Mouse (Mus musculus) limb, embryonic 14.5 days (tissue): ENCODE measurements at regions not wholly inside any gene's neighbourhood (a gene's known extent, or its start where the extent isn't known, plus 50 kb on each side); places are given as distances from the start of the nearest gene placed in this dataset.

Experiments
- ATAC-seq: fragments of 200-750 bp; cut with Nextera tagmentation; 2 replicates; pipeline ENCODE4 v1.8.0; 2017; ENCODE audit warnings: low read depth, moderate number of reproducible peaks, moderate TSS enrichment; ENCODE audit not compliant: low FRiP score
- DNase-seq: peaks from one replicate; pipeline ENCODE4 v3.0.0-alpha.2; 2015; ENCODE audit warnings: low spot score
- H3K27ac ChIP-seq: fragments of 300-500 bp; sonication (generic); replicated peaks from 2 replicates; pipeline ENCODE4 v1.5.1; 2014; ENCODE audit warnings: low read depth, mild to moderate bottlenecking, low read length, moderate library complexity, mixed read lengths
- H3K27me3 ChIP-seq: fragments of 300-500 bp; sonication (generic); 2 replicates; pipeline ENCODE4 v1.6.1; 2014; ENCODE audit warnings: low read length, mixed read lengths; ENCODE audit not compliant: control insufficient read depth, insufficient read depth
- H3K36me3 ChIP-seq: fragments of 300-500 bp; sonication (generic); 2 replicates; pipeline ENCODE4 v1.6.1; 2014; ENCODE audit warnings: mild to moderate bottlenecking, low read length, moderate library complexity, mixed read lengths; ENCODE audit not compliant: control insufficient read depth, insufficient read depth
- H3K4me1 ChIP-seq: fragments of 300-500 bp; sonication (generic); 2 replicates; pipeline ENCODE4 v1.6.1; 2014; ENCODE audit warnings: antibody characterized with exemption, low read length, mixed read lengths; ENCODE audit not compliant: control insufficient read depth, insufficient read depth
- H3K4me2 ChIP-seq: fragments of 300-500 bp; sonication (generic); replicated peaks from 2 replicates; pipeline ENCODE4 v1.6.1; 2014; ENCODE audit warnings: low read depth, mild to moderate bottlenecking, low read length, moderate library complexity; ENCODE audit not compliant: severe bottlenecking
- H3K4me3 ChIP-seq: fragments of 300-500 bp; sonication (generic); replicated peaks from 2 replicates; pipeline ENCODE4 v1.5.1; 2014; ENCODE audit warnings: low read length
- H3K9ac ChIP-seq: fragments of 300-500 bp; sonication (generic); 2 replicates; pipeline ENCODE4 v1.6.1; 2014; ENCODE audit warnings: mild to moderate bottlenecking, low read depth, low read length, moderate library complexity; ENCODE audit not compliant: severe bottlenecking
- H3K9me3 ChIP-seq: fragments of 300-500 bp; sonication (generic); 2 replicates; pipeline ENCODE4 v1.6.1; 2016; ENCODE audit warnings: low read length; ENCODE audit not compliant: control insufficient read depth
- POLR2A ChIP-seq: fragments of 200-500 bp; IDR thresholded peaks from 2 replicates; pipeline ENCODE4 v1.8.0; 2012; ENCODE audit warnings: inconsistent platforms, mild to moderate bottlenecking, moderate library complexity, borderline replicate concordance; ENCODE audit not compliant: insufficient read depth, insufficient read length; ENCODE audit errors: extremely low read depth
- WGBS: fragments of 180-500 bp; shearing (Covaris S2); extraction: QIAGEN DNeasy Blood & Tissue Kit; methylation state at CpG from one replicate; pipeline ENCODE4 v1.1.7; 2014; 5-methylcytosine and 5-hydroxymethylcytosine counted together

DNA sequence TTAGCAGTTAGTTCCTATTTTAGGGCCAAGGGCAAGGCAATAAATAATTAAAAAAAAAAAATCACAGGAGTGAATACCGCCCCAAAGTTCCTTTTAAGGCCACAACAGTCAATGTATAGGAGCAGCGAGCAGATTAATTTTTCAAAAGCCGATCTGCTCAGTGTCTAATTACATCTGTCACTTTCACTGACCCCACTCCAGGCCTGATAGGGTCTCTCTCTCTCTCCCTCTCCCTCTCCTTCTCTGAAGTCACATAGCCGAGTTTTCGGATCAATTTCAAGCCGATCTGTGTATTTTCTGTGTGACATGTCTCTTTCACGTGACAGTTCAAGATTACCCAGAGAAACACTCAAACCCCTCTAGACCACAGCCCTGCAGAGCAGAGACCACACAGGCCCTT, 171.8 kb upstream of the Hmga2 start:
- DNase-seq (no peak), ATAC-seq (no peak)
- H3K9ac ChIP-seq: no peak overlapping the region
- no peak overlapping the region for H3K4me3 ChIP-seq
- no peaks in the 10 kb centered on the region for H3K36me3 ChIP-seq
- H3K27me3 ChIP-seq: no peaks in the 10 kb centered on the region
- H3K9me3 ChIP-seq: no peaks in the 10 kb centered on the region
- no peak overlapping the region for H3K4me2 ChIP-seq
- WGBS: 43% methylated on average over 7 of the region's 7 CpGs
- no peak overlapping the region for H3K27ac ChIP-seq
- peaks cover 26% of the 10 kb centered on the region for H3K4me1 ChIP-seq
- no peak for TF ChIP-seq POLR2A

GRCm38 (mm10) chr10:120647323-120647722, 171.1 kb upstream of the Hmga2 start:
- Histone ChIP-seq H3K4me2 (peak overlapping the region; percentile 26), H3K27me3 (no peaks in the 10 kb centered on the region), H3K4me3 (no peak overlapping the region), H3K27ac (no peak overlapping the region), H3K9me3 (no peaks in the 10 kb centered on the region), H3K9ac (no peak overlapping the region), H3K36me3 (no peaks in the 10 kb centered on the region), H3K4me1 (peaks cover 26% of the 10 kb centered on the region)
- ATAC-seq (peak; percentile 26; the same call in 1 of the 2 replicates), DNase-seq (no peak)
- TF ChIP-seq POLR2A: no peak
- WGBS: 44% methylated on average over 3 of the region's 3 CpGs

DNA sequence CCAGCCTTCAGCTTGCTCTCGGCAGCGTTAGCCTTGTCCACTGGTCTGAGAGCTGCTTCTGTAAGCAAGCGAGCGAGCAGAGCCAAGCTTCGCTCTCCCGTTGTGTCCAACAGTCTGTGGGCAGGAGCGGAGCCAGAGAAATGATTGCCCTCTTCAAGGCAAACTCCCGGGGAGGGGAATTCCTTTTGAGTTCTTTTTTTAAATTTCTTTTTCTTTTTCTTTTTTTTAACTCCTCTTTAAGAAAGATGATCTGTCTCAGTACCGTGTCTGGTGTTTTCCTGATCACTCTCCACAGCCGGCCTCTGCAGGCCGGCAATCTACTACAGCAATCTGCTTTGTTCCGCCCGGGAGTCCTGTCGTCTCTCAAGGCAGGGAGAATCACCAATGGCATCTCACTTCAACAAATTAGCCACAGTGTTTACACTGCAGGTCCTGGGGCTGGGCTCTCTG, 170.6 kb upstream of the Hmga2 start:
- Histone ChIP-seq H3K4me2 (peak overlapping the region; percentile 26), H3K4me1 (peaks cover 26% of the 10 kb centered on the region), H3K9me3 (no peaks in the 10 kb centered on the region), H3K27me3 (no peaks in the 10 kb centered on the region), H3K4me3 (no peak overlapping the region), H3K27ac (0 out of 2 replicates have a peak overlapping the region, but pooled peaks have one; percentile 20), H3K36me3 (no peaks in the 10 kb centered on the region), H3K9ac (peak overlapping the region; percentile 13; the same call in 1 of the 2 replicates)
- no peak for TF ChIP-seq POLR2A
- WGBS: 6% methylated on average over 14 of the region's 14 CpGs
- ATAC-seq: peak; percentile 63; the same call in 1 of the 2 replicates
- DNase-seq: peak; percentile 49

GRCm38 (mm10) chr10:120640847-120641246, 164.6 kb upstream of the Hmga2 start:
- Histone ChIP-seq H3K9ac (no peak overlapping the region), H3K36me3 (no peaks in the 10 kb centered on the region), H3K4me2 (no peak overlapping the region), H3K4me3 (no peak overlapping the region), H3K4me1 (peaks cover 9% of the 10 kb centered on the region; the same call in 1 of the 2 replicates), H3K27me3 (no peaks in the 10 kb centered on the region), H3K9me3 (no peaks in the 10 kb centered on the region), H3K27ac (no peak overlapping the region)
- TF ChIP-seq POLR2A: no peak
- WGBS: 29% methylated on average over 5 of the region's 5 CpGs
- ATAC-seq: no peak
- no peak for DNase-seq

GRCm38 (mm10) chr10:120638316-120638715, 162.0 kb upstream of the Hmga2 start:
- Histone ChIP-seq H3K9ac (no peak overlapping the region), H3K4me1 (peaks cover 10% of the 10 kb centered on the region), H3K4me3 (no peak overlapping the region), H3K9me3 (no peaks in the 10 kb centered on the region), H3K4me2 (no peak overlapping the region), H3K36me3 (no peaks in the 10 kb centered on the region), H3K27ac (no peak overlapping the region), H3K27me3 (no peaks in the 10 kb centered on the region)
- TF ChIP-seq POLR2A: no peak
- no peak for DNase-seq
- WGBS: 50% methylated on average over 4 of the region's 4 CpGs
- ATAC-seq: no peak
